Mouse (Mus musculus) liver, embryonic 16.5 days (tissue): ENCODE data around the gene Dcp1a. TPM values are rescaled to one million over a fixed set of nuclear protein-coding genes. Genes with fewer than 3 reads are reported as not detected.

Experiments
- ATAC-seq: fragments of 200-750 bp; cut with Nextera tagmentation; 2 replicates; pipeline ENCODE4 v1.8.0; 2017; ENCODE audit warnings: low read depth, mild to moderate bottlenecking, moderate number of reproducible peaks, moderate library complexity
- H3K27ac ChIP-seq: fragments of 300-500 bp; sonication (generic); 2 replicates; pipeline ENCODE4 v1.5.1; 2014; ENCODE audit warnings: mild to moderate bottlenecking, low read length
- H3K27me3 ChIP-seq: fragments of 300-500 bp; sonication (generic); 2 replicates; pipeline ENCODE4 v1.6.1; 2014; ENCODE audit warnings: low read depth, low read length, mixed read lengths; ENCODE audit not compliant: control insufficient read depth, insufficient read depth
- H3K36me3 ChIP-seq: fragments of 300-500 bp; sonication (generic); 2 replicates; pipeline ENCODE4 v1.6.1; 2014; ENCODE audit warnings: mild to moderate bottlenecking; ENCODE audit not compliant: control insufficient read depth, insufficient read depth
- H3K4me1 ChIP-seq: fragments of 300-500 bp; sonication (generic); 2 replicates; pipeline ENCODE4 v1.6.1; 2014; ENCODE audit warnings: low read depth, low read length, mixed read lengths; ENCODE audit not compliant: control insufficient read depth
- H3K4me2 ChIP-seq: fragments of 300-500 bp; sonication (generic); 2 replicates; pipeline ENCODE4 v1.6.1; 2014; ENCODE audit warnings: low read depth, low read length, mixed read lengths
- H3K4me3 ChIP-seq: fragments of 300-500 bp; sonication (generic); 2 replicates; pipeline ENCODE4 v1.5.1; 2014; ENCODE audit warnings: low read depth, mild to moderate bottlenecking, low read length
- H3K9ac ChIP-seq: fragments of 300-500 bp; sonication (generic); 2 replicates; pipeline ENCODE4 v1.6.1; 2014; ENCODE audit warnings: low read depth, low read length
- H3K9me3 ChIP-seq: fragments of 300-500 bp; sonication (generic); replicated peaks from 2 replicates; pipeline ENCODE4 v1.6.1; 2016; ENCODE audit warnings: low read length; ENCODE audit not compliant: control insufficient read depth
- WGBS: fragments of 180-500 bp; shearing (Covaris S2); extraction: QIAGEN DNeasy Blood & Tissue Kit; methylation state at CpG from one replicate; pipeline ENCODE4 v1.1.7; 2014; ENCODE audit not compliant: insufficient replicate concordance; 5-methylcytosine and 5-hydroxymethylcytosine counted together
- polyA plus RNA-seq: library from polyadenylated mRNA; unstranded; fragments of >200 nt; fragmentation: Nextera tagmentation; extraction: Ambion mirVana; gene quantifications from 2 replicates; pipeline ENCODE4 v1.2.1, GENCODE M21; 2015

Dcp1a gene
- polyA plus RNA-seq, 1 experiment from 2014 or later = 7.4 TPM

GRCm38 (mm10) chr14:30549777-30550149 lies 70.4 kb downstream of the Dcp1a start:
- no peak for ATAC-seq

DNA sequence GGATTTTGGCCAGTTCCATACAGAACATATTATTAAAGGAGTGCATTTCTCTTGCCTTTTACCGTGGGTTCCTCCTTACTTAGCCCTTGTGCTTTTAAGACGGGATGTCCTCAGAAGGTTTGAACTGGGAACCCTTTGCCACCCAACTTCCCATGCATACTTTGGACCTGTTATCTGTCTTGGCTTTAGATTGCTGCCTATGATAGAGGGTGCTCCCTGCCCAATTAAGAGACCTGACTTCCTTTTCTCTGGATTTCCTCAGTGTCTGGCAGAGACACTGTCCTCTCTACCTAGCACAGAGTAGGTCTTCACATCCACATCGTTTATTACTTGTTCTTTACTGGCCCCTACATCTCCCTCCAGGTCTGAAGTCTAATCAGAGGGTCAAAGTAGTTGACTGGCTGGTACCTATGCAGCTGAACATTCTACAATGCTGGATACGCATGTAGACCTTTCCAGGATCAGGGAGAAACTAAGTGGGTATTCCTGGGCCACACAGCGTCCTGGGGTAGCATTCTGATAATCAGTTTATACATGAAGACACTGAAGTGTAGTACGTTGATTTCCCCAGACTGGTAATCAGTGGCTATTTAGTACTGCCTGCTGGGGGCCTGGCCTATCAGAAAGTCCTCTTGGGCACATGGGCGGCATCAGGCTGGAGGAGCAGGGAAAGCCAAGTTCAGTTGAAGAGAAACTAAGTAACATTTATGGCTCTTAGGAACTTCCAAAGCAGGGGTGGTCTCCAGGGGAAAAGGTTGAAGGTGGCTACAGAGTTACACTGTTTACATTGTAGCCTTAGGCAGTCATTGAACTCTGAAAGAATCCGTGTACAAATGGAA lies 71.1 kb downstream of the Dcp1a start:
- ATAC-seq = no peak
- peak overlapping the region; percentile 90 for H3K4me2 ChIP-seq
- peak overlapping the region; percentile 81 for H3K9ac ChIP-seq
- H3K4me3 ChIP-seq = peak overlapping the region; percentile 78
- H3K27ac ChIP-seq = peak overlapping the region; percentile 95
- 19% methylated on average over 8 of the region's 8 CpGs for WGBS
- H3K27me3 ChIP-seq = no peaks in the 10 kb centered on the region
- peaks cover 39% of the 10 kb centered on the region for H3K4me1 ChIP-seq
- H3K36me3 ChIP-seq = peaks cover 3% of the 10 kb centered on the region
- H3K9me3 ChIP-seq = no peaks in the 10 kb centered on the region

More at GRCm38 (mm10) chr14:30549777-30550149, 70.4 kb downstream of the Dcp1a start:
- Histone ChIP-seq H3K27me3 (0 out of 2 replicates have a peak, but pooled peaks cover 2% of the 10 kb centered on the region), H3K4me3 (peak overlapping the region; percentile 78), H3K27ac (peak overlapping the region; percentile 95), H3K36me3 (no peaks in the 10 kb centered on the region), H3K4me1 (peaks cover 39% of the 10 kb centered on the region), H3K4me2 (peak overlapping the region; percentile 90), H3K9ac (peak overlapping the region; percentile 81), H3K9me3 (no peaks in the 10 kb centered on the region)
- WGBS = under 1% methylated on average over 10 of the region's 10 CpGs

- no peak for ATAC-seq
- Histone ChIP-seq H3K27ac (peak overlapping the region; percentile 39), H3K4me2 (peak overlapping the region; percentile 90), H3K4me1 (peaks cover 39% of the 10 kb centered on the region), H3K4me3 (peak overlapping the region; percentile 78), H3K27me3 (no peaks in the 10 kb centered on the region), H3K9me3 (no peaks in the 10 kb centered on the region), H3K36me3 (peaks cover 10% of the 10 kb centered on the region), H3K9ac (peak overlapping the region; percentile 40)
- 54% methylated on average over 5 of the region's 5 CpGs for WGBS
Observed at GRCm38 (mm10) chr14:30551509-30551908, 72.2 kb downstream of the Dcp1a start.

GRCm38 (mm10) chr14:30551981-30552380 lies 72.6 kb downstream of the Dcp1a start:
- H3K4me3 ChIP-seq = peak overlapping the region; percentile 78; the same call in 1 of the 2 replicates

DNA sequence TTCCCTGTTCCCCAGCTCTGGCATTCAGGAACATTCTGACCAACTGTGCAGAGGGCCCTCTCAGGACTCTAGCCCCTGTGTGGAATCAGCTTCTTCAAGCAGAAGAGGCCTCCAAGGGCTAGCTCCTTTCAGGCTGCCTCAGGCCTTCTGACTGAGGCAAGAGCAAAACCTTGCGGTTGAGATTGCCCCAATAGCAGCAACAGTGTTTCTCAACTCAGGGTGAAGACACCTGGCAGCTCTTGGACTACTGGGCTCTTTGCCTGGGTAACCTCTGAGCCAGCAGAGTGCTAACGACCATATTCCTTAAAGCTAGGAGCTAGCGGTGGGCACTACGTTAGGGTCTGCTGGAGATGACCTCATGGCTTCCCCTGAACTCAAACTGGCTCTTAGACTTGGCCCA lies 73.8 kb downstream of the Dcp1a start:
- Histone ChIP-seq H3K9me3 (no peaks in the 10 kb centered on the region), H3K9ac (no peak overlapping the region), H3K4me2 (no peak overlapping the region), H3K27ac (0 out of 2 replicates have a peak overlapping the region, but pooled peaks have one; percentile 21), H3K27me3 (no peaks in the 10 kb centered on the region), H3K36me3 (peaks cover 15% of the 10 kb centered on the region), H3K4me3 (no peak overlapping the region), H3K4me1 (peaks cover 34% of the 10 kb centered on the region)
- WGBS = 85% methylated on average over 4 of the region's 4 CpGs
- ATAC-seq = no peak

More at GRCm38 (mm10) chr14:30551981-30552380, 72.6 kb downstream of the Dcp1a start:
- Histone ChIP-seq H3K9me3 (no peaks in the 10 kb centered on the region), H3K36me3 (peaks cover 14% of the 10 kb centered on the region), H3K27ac (no peak overlapping the region), H3K27me3 (no peaks in the 10 kb centered on the region), H3K4me1 (peaks cover 39% of the 10 kb centered on the region), H3K9ac (no peak overlapping the region), H3K4me2 (peak overlapping the region; percentile 90)
- WGBS = 72% methylated on average over 2 of the region's 2 CpGs
- ATAC-seq = no peak

GRCm38 (mm10) chr14:30556651-30557050 lies 77.3 kb downstream of the Dcp1a start:
- Histone ChIP-seq H3K36me3 (peaks cover 46% of the 10 kb centered on the region), H3K4me3 (no peak overlapping the region), H3K4me2 (no peak overlapping the region), H3K9ac (no peak overlapping the region), H3K4me1 (peaks cover 19% of the 10 kb centered on the region), H3K9me3 (no peaks in the 10 kb centered on the region), H3K27ac (no peak overlapping the region), H3K27me3 (no peaks in the 10 kb centered on the region)
- ATAC-seq = no peak
- WGBS = 63% methylated on average over 2 of the region's 2 CpGs

GRCm38 (mm10) chr14:30557730-30558129 lies 78.4 kb downstream of the Dcp1a start:
- no peak overlapping the region for H3K27ac ChIP-seq
- H3K9me3 ChIP-seq = no peaks in the 10 kb centered on the region
- no peak overlapping the region for H3K4me3 ChIP-seq
- H3K9ac ChIP-seq = no peak overlapping the region
- peaks cover 22% of the 10 kb centered on the region for H3K4me1 ChIP-seq
- WGBS = 81% methylated on average over 9 of the region's 9 CpGs
- H3K36me3 ChIP-seq = peaks cover 46% of the 10 kb centered on the region
- no peak for ATAC-seq
- H3K27me3 ChIP-seq = no peaks in the 10 kb centered on the region
- H3K4me2 ChIP-seq = no peak overlapping the region

DNA sequence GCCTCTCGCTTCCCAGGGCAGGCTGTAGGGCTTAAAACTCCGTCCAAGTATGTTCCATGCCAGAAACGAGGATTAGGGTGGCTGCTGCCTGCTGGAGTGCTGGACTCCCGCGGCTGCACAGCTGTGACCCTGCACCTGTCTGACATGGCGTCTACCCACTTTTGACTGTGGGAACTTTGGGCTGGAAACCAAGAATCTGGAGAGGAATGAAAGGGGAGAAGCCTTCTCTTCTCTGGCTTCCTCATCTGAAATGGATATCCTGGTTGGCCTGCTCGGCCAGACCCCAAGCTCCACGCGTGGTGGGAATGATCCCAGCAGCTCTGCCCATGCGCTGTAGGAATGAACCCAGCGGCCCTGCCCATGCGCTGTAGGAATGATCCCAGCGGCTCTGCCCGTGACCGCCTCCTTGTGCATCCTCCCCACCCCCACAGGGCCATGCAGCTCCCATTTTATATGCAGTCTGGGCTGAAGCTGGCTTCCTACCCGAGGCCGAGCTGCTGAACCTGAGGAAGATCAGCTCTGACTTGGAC lies 80.1 kb downstream of the Dcp1a start:
- 89% methylated on average over 17 of the region's 17 CpGs for WGBS
- Histone ChIP-seq H3K27ac (no peak overlapping the region), H3K4me2 (no peak overlapping the region), H3K36me3 (peaks cover 46% of the 10 kb centered on the region), H3K9me3 (no peaks in the 10 kb centered on the region), H3K4me3 (no peak overlapping the region), H3K9ac (no peak overlapping the region), H3K4me1 (peaks cover 26% of the 10 kb centered on the region), H3K27me3 (no peaks in the 10 kb centered on the region)
- no peak for ATAC-seq

GRCm38 (mm10) chr14:30560803-30561389 lies 81.6 kb downstream of the Dcp1a start:
- ATAC-seq = no peak

More at GRCm38 (mm10) chr14:30560803-30561389, 81.6 kb downstream of the Dcp1a start:
- H3K9ac ChIP-seq = peak overlapping the region; percentile 40
- WGBS = 81% methylated on average over 13 of the region's 13 CpGs
- no peak overlapping the region for H3K4me3 ChIP-seq
- no peaks in the 10 kb centered on the region for H3K9me3 ChIP-seq
- no peak overlapping the region for H3K4me2 ChIP-seq
- H3K27me3 ChIP-seq = no peaks in the 10 kb centered on the region
- peak overlapping the region; percentile 92 for H3K27ac ChIP-seq
- H3K4me1 ChIP-seq = peaks cover 31% of the 10 kb centered on the region
- peaks cover 52% of the 10 kb centered on the region for H3K36me3 ChIP-seq
